Mouse (Mus musculus): ENCODE results near the gene Agbl5. TPM values are rescaled to one million over a fixed set of nuclear protein-coding genes. Genes with fewer than 3 reads are reported as not detected.
A peak's percentile ranks its signal among the peaks of the same experiment; 100 is the strongest.

Agbl5 gene
- polyA plus RNA-seq, 1 experiment, result 5.2 TPM

DNA sequence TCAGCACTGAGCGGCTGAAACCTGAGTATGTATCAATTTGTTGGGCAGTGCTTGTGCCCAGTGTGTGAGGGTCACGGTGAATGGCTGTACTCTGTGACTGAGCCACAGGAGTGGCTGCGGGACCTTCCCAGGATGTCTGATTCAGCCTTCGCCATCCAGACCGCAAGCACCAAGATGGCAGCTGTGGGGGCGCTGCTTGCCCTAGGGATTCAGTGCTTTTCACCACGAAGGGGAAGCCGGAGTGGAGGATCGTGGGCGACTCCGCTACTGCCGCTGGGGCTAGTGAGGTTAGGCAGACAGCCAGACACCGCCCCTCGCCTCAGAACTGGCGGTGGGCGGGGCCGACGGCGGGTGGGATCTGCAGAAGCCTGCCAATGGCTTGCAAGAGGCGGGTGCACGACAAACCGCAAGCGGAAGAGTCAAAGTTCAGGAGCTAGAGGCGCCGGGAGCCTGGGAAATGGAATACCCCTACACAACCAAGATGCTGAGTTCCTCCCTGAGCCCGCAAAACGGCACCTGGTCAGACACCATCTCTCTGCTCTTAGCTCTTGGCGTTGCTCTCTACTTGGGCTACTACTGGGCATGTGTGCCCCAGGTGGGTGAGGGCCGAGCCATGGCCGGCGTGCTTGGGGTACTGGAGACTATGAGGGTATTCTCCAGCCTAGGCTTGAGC, 61.3 kb downstream of the Agbl5 start:
- TF ChIP-seq CTCF (IDR thresholded peaks at IDR 0.05; ENCODE audit: control insufficient read depth, insufficient read depth, insufficient read length) (no peak), MAX (IDR thresholded peaks at IDR 0.05) (peak; percentile 36), USF1 (IDR thresholded peaks at IDR 0.05; ENCODE audit: low read depth) (no peak), MYOD1 (IDR thresholded peaks at IDR 0.05; ENCODE audit: control insufficient read depth, insufficient read length, low read depth) (peak; percentile 68)
- H3K79me3 ChIP-seq (ENCODE audit: low read depth), result peaks cover 9% of the 10 kb centered on the region
- peaks cover 29% of the 10 kb centered on the region for H3K36me3 ChIP-seq (ENCODE audit: control insufficient read depth, insufficient read depth)
- H3K27me3 ChIP-seq (ENCODE audit: control insufficient read depth, insufficient read depth, insufficient read length), result no peaks in the 10 kb centered on the region
- H3K4me3 ChIP-seq (ENCODE audit: insufficient read depth, poor library complexity, severe bottlenecking), result peak overlapping the region; percentile 56
- peak overlapping the region; percentile 26 for H3ac ChIP-seq (ENCODE audit: control insufficient read depth, insufficient read length, low read depth)
- peaks cover 35% of the 10 kb centered on the region for H3K79me2 ChIP-seq (ENCODE audit: control insufficient read depth, insufficient read depth)

DNA sequence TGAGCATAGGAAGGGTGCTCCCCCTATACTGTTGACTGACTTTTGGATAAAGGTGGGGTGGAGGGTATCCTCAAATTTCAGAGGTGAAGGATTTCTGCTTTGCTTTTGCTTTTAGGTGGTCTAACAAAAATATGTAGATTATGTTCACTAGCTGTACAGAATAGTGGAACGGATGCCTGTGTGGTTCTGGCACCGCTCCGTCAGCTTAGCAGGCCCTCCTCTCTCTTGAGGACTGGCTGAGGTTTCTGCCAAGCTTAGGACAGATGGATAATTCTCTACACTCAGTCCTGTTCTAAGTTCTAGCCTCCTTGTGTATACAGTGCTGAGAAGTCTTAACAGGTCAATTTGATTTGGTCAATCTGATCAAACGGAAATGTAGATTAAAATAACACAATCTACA, 62.0 kb downstream of the Agbl5 start:
- peaks cover 9% of the 10 kb centered on the region for H3K79me3 ChIP-seq (ENCODE audit: low read depth)
- H3K36me3 ChIP-seq (ENCODE audit: control insufficient read depth, insufficient read depth), result peaks cover 36% of the 10 kb centered on the region
- H3K4me3 ChIP-seq (ENCODE audit: insufficient read depth, poor library complexity, severe bottlenecking), result peak overlapping the region; percentile 56
- TF ChIP-seq USF1 (IDR thresholded peaks at IDR 0.05; ENCODE audit: low read depth), result no peak
- no peak for TF ChIP-seq MAX (IDR thresholded peaks at IDR 0.05)
- TF ChIP-seq CEBPB (IDR thresholded peaks at IDR 0.05; ENCODE audit: low read depth), result no peak
- TF ChIP-seq MYOG (IDR thresholded peaks at IDR 0.05; ENCODE audit: control insufficient read depth, extremely low read depth, insufficient read length), result no peak
- TF ChIP-seq CTCF (IDR thresholded peaks at IDR 0.05; ENCODE audit: control insufficient read depth, insufficient read depth, insufficient read length), result no peak
- TF ChIP-seq FOSL1 (IDR thresholded peaks at IDR 0.05; ENCODE audit: insufficient read depth, low read length, poor library complexity, severe bottlenecking), result no peak
- no peak for TF ChIP-seq MYOD1 (IDR thresholded peaks at IDR 0.05; ENCODE audit: control insufficient read depth, insufficient read length, low read depth)
- H3K27me3 ChIP-seq (ENCODE audit: control insufficient read depth, insufficient read depth, insufficient read length), result no peaks in the 10 kb centered on the region
- peak overlapping the region; percentile 26 for H3ac ChIP-seq (ENCODE audit: control insufficient read depth, insufficient read length, low read depth)
- H3K79me2 ChIP-seq (ENCODE audit: control insufficient read depth, insufficient read depth), result peaks cover 35% of the 10 kb centered on the region

DNA sequence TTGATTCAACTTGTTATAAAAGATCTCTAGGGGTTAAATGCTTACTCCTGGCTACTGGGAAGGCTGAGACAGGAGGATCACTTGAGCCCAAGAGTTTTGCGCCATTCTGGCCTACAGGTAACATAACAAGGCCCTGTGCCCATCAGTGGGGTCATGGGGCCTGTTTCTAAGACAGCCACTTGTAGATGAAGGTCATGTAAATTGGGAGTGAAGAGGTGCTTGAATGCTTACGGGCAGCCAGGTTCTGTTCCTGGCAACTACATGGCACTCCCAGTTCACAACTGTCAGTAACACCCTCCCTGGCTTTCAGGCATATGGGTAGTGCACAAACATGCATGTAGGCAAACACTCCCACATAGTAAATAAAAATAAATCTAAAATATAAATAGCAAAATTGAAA, 62.4 kb downstream of the Agbl5 start:
- no peak overlapping the region for H3K4me3 ChIP-seq (ENCODE audit: insufficient read depth, poor library complexity, severe bottlenecking)
- peaks cover 40% of the 10 kb centered on the region for H3K36me3 ChIP-seq (ENCODE audit: control insufficient read depth, insufficient read depth)
- peaks cover 35% of the 10 kb centered on the region for H3K79me2 ChIP-seq (ENCODE audit: control insufficient read depth, insufficient read depth)
- TF ChIP-seq FOSL1 (IDR thresholded peaks at IDR 0.05; ENCODE audit: insufficient read depth, low read length, poor library complexity, severe bottlenecking) (no peak), USF1 (IDR thresholded peaks at IDR 0.05; ENCODE audit: low read depth) (no peak), CEBPB (IDR thresholded peaks at IDR 0.05; ENCODE audit: low read depth) (no peak), MYOG (IDR thresholded peaks at IDR 0.05; ENCODE audit: control insufficient read depth, extremely low read depth, insufficient read length) (no peak)
- peaks cover 12% of the 10 kb centered on the region for H3K79me3 ChIP-seq (ENCODE audit: low read depth)
- no peaks in the 10 kb centered on the region for H3K27me3 ChIP-seq (ENCODE audit: control insufficient read depth, insufficient read depth, insufficient read length)
- H3ac ChIP-seq (ENCODE audit: control insufficient read depth, insufficient read length, low read depth), result no peak overlapping the region

DNA sequence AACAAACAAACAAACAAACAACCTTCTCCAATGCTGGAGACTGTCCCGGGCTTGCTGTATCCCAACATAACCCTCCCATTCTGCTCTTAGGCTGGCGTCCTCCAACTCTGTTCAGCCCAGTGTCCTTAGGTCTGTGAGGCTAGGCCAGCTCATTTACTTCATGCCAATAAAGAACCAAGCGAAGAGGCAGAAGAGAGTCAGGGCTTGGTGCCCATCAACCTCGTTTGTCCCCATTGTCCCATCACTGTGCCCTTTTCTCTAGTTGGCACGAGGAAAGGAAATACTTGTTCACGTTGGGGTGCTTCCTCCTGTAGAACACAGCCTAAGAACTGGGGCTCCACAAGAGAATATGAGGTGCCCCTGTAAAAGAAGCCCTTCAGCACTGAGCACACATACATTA, 63.2 kb downstream of the Agbl5 start:
- no peak overlapping the region for H3ac ChIP-seq (ENCODE audit: control insufficient read depth, insufficient read length, low read depth)
- no peak overlapping the region for H3K4me3 ChIP-seq (ENCODE audit: insufficient read depth, poor library complexity, severe bottlenecking)
- TF ChIP-seq MYOD1 (IDR thresholded peaks at IDR 0.05; ENCODE audit: control insufficient read depth, insufficient read length, low read depth), result no peak
- no peak for TF ChIP-seq MYOG (IDR thresholded peaks at IDR 0.05; ENCODE audit: control insufficient read depth, extremely low read depth, insufficient read length)
- no peak for TF ChIP-seq CEBPB (IDR thresholded peaks at IDR 0.05; ENCODE audit: low read depth)
- no peak for TF ChIP-seq USF1 (IDR thresholded peaks at IDR 0.05; ENCODE audit: low read depth)
- TF ChIP-seq CTCF (IDR thresholded peaks at IDR 0.05; ENCODE audit: control insufficient read depth, insufficient read depth, insufficient read length), result no peak
- TF ChIP-seq MAX (IDR thresholded peaks at IDR 0.05), result no peak
- no peak for TF ChIP-seq FOSL1 (IDR thresholded peaks at IDR 0.05; ENCODE audit: insufficient read depth, low read length, poor library complexity, severe bottlenecking)
- H3K36me3 ChIP-seq (ENCODE audit: control insufficient read depth, insufficient read depth), result peaks cover 43% of the 10 kb centered on the region
- peaks cover 14% of the 10 kb centered on the region for H3K79me3 ChIP-seq (ENCODE audit: low read depth)
- peaks cover 35% of the 10 kb centered on the region for H3K79me2 ChIP-seq (ENCODE audit: control insufficient read depth, insufficient read depth)
- H3K27me3 ChIP-seq (ENCODE audit: control insufficient read depth, insufficient read depth, insufficient read length), result no peaks in the 10 kb centered on the region

DNA sequence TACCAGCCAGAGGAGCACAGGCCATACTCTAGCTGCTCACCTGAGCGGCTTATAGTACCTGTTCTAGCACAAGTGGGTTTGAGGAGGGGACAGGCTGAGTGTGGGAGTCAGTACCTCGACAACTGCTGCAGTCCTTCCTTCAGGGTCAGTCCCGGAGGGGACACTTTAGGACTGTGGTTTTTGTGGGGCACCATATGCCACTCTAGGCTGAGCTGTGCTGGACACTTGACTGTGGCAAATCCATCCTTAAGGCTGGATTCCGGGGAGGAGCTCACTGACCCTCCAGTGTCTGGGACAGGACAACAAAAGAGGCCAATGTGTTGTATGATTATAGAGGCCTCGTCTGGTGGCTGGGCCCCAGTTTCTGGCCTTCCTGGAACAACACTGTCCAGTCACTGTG, 64.1 kb downstream of the Agbl5 start:
- Histone ChIP-seq H3K79me3 (ENCODE audit: low read depth) (peaks cover 15% of the 10 kb centered on the region), H3K79me2 (ENCODE audit: control insufficient read depth, insufficient read depth) (peaks cover 39% of the 10 kb centered on the region), H3K4me3 (ENCODE audit: insufficient read depth, poor library complexity, severe bottlenecking) (no peak overlapping the region), H3K36me3 (ENCODE audit: control insufficient read depth, insufficient read depth) (peaks cover 47% of the 10 kb centered on the region), H3ac (ENCODE audit: control insufficient read depth, insufficient read length, low read depth) (no peak overlapping the region), H3K27me3 (ENCODE audit: control insufficient read depth, insufficient read depth, insufficient read length) (no peaks in the 10 kb centered on the region)
- TF ChIP-seq MYOD1 (IDR thresholded peaks at IDR 0.05; ENCODE audit: control insufficient read depth, insufficient read length, low read depth), result no peak
- TF ChIP-seq MYOG (IDR thresholded peaks at IDR 0.05; ENCODE audit: control insufficient read depth, extremely low read depth, insufficient read length), result no peak
- TF ChIP-seq CTCF (IDR thresholded peaks at IDR 0.05; ENCODE audit: control insufficient read depth, insufficient read depth, insufficient read length), result no peak
- no peak for TF ChIP-seq USF1 (IDR thresholded peaks at IDR 0.05; ENCODE audit: low read depth)
- no peak for TF ChIP-seq CEBPB (IDR thresholded peaks at IDR 0.05; ENCODE audit: low read depth)
- no peak for TF ChIP-seq MAX (IDR thresholded peaks at IDR 0.05)
- TF ChIP-seq FOSL1 (IDR thresholded peaks at IDR 0.05; ENCODE audit: insufficient read depth, low read length, poor library complexity, severe bottlenecking), result no peak

DNA sequence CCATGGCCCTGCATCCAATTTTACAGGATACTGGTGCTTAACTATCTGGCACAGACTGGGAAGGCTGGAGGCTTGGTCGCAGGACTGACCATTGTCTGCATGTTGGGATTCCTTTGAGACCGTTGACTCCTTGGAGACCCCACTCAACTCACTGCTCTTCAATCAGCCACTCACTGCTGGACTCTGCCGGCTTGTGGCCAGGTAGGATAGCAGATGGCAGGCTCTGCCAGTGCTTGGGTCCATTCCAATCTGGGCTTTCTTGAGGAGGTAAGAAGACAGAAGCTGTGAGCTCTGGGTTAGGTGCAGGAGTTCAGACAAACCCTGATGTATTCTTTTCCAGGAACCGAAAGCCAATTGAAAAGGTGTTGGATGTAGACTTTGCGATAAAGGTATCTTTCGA, 65.6 kb downstream of the Agbl5 start:
- H3K79me3 ChIP-seq (ENCODE audit: low read depth), result peaks cover 27% of the 10 kb centered on the region
- H3K79me2 ChIP-seq (ENCODE audit: control insufficient read depth, insufficient read depth), result peaks cover 54% of the 10 kb centered on the region
- H3K4me3 ChIP-seq (ENCODE audit: insufficient read depth, poor library complexity, severe bottlenecking), result no peak overlapping the region
- TF ChIP-seq USF1 (IDR thresholded peaks at IDR 0.05; ENCODE audit: low read depth), result no peak
- no peak for TF ChIP-seq FOSL1 (IDR thresholded peaks at IDR 0.05; ENCODE audit: insufficient read depth, low read length, poor library complexity, severe bottlenecking)
- TF ChIP-seq MYOD1 (IDR thresholded peaks at IDR 0.05; ENCODE audit: control insufficient read depth, insufficient read length, low read depth), result no peak
- TF ChIP-seq MYOG (IDR thresholded peaks at IDR 0.05; ENCODE audit: control insufficient read depth, extremely low read depth, insufficient read length), result no peak
- TF ChIP-seq CEBPB (IDR thresholded peaks at IDR 0.05; ENCODE audit: low read depth), result no peak
- no peak for TF ChIP-seq CTCF (IDR thresholded peaks at IDR 0.05; ENCODE audit: control insufficient read depth, insufficient read depth, insufficient read length)
- TF ChIP-seq MAX (IDR thresholded peaks at IDR 0.05), result no peak
- no peaks in the 10 kb centered on the region for H3K27me3 ChIP-seq (ENCODE audit: control insufficient read depth, insufficient read depth, insufficient read length)
- peaks cover 61% of the 10 kb centered on the region for H3K36me3 ChIP-seq (ENCODE audit: control insufficient read depth, insufficient read depth)
- H3ac ChIP-seq (ENCODE audit: control insufficient read depth, insufficient read length, low read depth), result no peak overlapping the region
